Mouse (Mus musculus): ENCODE measurements at regions not wholly inside any gene's neighbourhood (a gene's known extent, or its start where the extent isn't known, plus 50 kb on each side); places are given as distances from the start of the nearest gene placed in this dataset.

GRCm38 (mm10) chr14:104939961-104940360 lies 237.2 kb downstream of the Rbm26 start:
- TF ChIP-seq POLR2A (IDR thresholded peaks at IDR 0.05; ENCODE audit: low read depth, low read length): no peak
- no peak for TF ChIP-seq CTCF (IDR thresholded peaks at IDR 0.05; ENCODE audit: extremely low read depth, insufficient read depth, insufficient read length, insufficient replicate concordance)

Measured in spleen, adult 2 months (tissue).